Mouse (Mus musculus) urinary bladder, postnatal 14 days (tissue): ENCODE measurements around the gene Bub1b.

Experiments used
- DNase-seq: peaks from one replicate; pipeline ENCODE4 v3.0.0; 2021; ENCODE audit warnings: low spot score

Gene Bub1b

GRCm38 (mm10) chr2:118664975-118665516 is 67.0 kb downstream of the Bub1b start:
- DNase-seq, result peak; percentile 40

GRCm38 (mm10) chr2:118665616-118666015 is 67.6 kb downstream of the Bub1b start:
- DNase-seq, result no peak

GRCm38 (mm10) chr2:118667181-118667580 is 69.2 kb downstream of the Bub1b start:
- no peak for DNase-seq

DNA sequence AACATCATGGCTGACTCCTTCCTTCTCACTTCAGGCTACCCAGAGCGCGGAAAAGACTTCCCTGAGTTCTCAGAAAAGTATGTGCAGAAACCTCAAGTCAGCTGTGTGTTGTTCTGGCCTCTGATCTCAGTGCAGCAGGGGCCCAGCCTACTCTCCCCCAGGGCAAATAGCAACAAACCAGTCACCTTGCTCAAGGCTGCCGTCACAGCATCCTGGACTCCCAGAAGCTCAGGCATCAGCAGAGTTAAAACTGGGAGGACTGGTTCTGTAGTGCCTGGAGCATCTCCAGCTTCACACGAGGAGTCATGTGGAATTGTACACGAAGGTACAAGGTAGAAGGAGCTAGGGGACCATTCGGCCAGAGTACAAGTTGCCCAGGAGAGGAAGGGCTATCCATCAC is 71.2 kb downstream of the Bub1b start:
- peak; percentile 35 for DNase-seq

GRCm38 (mm10) chr2:118669785-118670184 is 71.8 kb downstream of the Bub1b start:
- no peak for DNase-seq

GRCm38 (mm10) chr2:118671728-118672127 is 73.7 kb downstream of the Bub1b start:
- DNase-seq, result no peak

DNA sequence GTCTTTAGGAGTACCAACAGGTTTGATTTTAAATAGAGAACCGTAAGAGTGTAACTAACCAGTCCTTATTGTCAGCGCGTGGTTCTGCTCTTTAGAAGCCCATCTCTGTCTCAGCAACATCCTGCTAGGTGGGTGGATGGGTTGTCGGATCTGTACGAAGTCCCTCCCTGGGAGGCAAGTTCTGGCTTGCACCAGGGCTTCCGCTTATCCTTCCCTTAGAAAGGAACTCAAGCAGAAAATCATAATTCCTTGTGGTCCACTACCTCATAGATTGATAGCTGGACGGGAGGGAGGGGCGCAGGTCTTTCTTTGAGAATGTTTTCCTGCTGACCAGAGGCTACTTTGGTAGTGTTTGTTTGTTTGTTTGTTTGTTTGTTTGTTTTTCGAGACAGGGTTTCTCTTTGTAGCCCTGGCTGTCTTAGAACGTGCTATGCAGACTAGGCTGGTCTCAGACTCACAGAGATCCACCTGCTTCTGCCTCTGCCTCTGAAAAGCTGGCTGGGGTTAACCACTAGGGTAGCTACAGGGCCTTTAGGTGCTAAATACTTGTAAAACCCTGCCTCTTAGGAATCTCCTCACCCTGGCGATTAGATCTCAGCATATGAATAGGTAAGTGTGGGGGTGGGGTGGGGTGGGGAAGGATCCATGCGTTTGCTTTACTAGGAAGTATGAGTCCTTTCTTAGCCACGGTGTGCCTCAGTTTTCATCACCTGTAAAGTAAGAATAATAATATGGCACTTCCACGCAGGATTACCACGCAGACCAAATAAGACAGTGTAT is 75.9 kb downstream of the Bub1b start:
- DNase-seq, result peak; percentile 57

GRCm38 (mm10) chr2:118674500-118674899 is 76.5 kb downstream of the Bub1b start:
- peak; percentile 61 for DNase-seq

GRCm38 (mm10) chr2:118676839-118677741 is 79.1 kb downstream of the Bub1b start:
- DNase-seq, result peak; percentile 60

GRCm38 (mm10) chr2:118677817-118678216 is 79.8 kb downstream of the Bub1b start:
- peak; percentile 61 for DNase-seq

DNA sequence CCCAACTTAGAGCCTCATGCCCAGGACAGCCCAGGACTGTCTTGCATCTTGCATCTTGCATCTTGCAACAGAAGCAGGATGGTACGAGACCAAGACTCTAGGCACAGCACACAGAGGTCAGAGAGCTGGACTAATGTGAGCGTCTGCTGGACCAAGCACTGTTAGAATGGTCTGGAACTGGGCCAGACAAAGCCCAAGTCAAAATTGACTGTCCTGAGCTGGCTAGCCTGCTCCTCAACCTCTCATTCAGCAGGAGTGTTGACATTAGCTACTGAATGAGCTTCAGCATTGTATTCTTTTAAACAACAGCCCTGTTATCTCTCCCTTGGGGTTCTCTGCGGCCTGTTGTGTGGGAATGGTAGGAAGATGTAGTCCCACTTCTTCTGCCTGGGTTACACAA is 81.6 kb downstream of the Bub1b start:
- DNase-seq, result no peak

DNA sequence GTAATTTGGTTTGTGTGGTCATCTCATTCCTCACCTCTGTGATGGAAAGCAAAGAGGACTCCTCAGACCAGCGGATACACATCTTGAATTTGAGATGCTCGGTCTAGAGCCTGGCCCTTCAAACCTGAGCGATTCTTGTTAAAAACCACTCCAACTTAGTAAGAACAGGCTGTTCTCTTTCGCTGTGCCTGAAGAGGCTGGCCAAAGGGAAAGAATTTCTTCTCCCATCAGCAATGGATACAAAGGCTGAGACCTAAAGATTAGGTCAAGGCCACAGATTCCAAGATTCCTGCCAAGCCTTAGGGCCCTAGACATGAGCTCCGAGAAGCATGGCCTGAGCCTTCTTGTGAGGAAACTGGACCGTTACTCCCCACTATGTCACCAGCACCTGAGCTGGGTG is 82.9 kb downstream of the Bub1b start:
- no peak for DNase-seq

DNA sequence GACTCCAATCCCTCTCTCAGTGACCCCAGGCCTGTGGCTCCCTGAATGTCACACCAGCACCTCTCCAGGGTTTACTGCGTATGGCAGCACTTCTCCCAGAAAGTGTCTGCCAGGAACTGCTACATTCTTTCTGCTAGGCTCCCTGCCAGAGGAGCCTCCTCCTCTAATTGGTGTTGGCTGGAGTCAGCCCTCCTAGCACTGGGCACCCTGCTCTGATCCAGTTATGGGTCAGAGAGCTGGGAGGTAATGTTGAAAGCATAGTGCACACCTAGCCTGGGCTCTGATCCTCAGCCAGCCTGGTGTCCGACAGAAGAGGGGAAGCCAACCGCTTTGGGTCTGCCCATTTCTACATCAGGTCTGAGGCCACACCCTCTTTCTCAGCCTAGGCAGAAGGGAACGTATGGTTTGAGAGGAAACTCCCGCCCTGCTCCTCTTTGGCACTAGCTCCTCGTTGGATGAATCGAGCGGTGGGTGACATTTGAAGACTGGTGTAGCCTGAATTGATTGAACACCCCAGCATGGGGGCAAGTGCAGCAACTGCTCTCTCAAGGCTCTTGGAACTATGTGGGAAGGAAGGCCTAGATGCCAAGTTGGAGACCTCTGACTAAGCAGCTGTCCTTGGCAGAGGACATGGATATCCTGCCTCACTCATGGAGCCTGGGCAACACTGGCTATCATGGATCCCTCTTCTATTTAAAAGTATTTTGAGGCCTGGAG is 84.7 kb downstream of the Bub1b start:
- no peak for DNase-seq

DNA sequence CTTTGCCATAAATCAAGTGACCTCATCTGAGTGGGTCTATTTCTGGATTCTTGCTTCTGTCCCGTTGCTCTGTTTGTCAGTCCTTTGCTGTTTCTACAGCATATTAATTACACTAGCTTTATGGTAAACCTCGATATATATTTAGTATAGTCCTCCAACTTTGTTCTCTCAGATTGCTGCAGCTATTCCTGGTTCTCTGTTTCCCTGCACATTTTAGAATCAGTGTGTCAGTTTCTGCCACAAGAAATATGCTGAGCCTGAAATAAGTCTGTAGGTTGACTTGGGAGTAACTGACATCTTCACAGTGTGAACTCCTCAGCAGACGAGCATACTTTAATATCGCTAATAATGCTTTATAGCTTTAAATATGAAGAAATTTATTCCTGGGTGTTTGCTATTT is 87.1 kb downstream of the Bub1b start:
- no peak for DNase-seq

DNA sequence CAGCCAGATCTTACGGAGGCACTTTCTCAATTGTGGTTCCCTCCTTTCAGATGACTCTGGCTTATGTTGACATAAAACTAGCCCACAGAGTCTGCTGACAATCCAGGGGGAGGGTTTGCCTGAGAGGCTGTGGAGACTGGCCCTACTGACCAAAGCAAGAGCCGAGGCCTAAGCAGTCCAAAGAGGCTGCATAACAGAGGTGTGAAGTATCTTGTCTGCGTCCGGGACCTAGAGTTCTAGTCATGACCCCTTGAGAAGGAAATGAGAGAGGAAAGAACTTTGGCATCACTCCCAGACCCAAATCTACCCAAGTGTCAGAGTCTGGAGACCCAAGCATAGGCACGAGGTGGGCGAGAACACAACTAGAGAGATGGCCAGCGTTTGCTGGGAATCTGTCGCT is 88.7 kb downstream of the Bub1b start:
- no peak for DNase-seq

DNA sequence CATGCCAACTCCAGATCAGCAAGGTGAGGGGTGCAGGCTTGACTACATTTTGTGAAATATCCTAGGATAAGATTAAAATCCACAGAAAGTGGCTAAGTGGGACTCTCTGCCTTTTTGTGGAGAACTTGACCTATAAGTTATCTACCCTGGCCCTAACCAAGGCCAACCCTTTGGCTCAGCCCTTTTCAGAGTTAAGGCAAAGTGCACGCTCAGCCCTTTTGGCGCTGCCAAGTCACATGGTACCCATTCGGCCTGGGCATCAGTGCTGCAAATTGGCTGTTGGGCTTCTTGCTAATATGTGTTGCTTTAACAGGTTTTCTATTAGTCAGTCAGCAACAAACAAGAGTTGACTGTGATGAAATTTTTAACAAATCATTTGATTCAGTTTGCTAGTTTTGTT is 89.8 kb downstream of the Bub1b start:
- DNase-seq, result no peak

DNA sequence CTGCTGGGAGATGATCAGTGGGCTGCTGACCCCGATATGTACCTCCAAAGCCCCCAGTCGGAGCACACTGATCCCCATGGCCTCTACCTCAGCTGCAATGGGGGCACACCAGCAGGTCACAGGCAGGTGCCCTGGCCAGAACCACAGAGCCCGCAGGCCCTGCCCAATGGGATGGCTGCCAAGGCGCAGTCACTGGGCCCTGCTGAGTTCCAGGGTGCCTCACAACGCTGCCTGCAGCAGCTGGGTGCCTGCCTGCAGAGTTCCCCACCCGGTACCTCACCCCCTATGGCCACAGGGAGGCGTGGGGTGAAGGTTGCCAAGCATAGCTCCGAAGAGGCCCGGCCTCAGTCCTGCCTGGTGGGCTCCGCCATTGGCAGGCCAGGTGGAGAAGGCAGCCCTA is 91.9 kb downstream of the Bub1b start:
- no peak for DNase-seq
